Mouse (Mus musculus) megakaryocyte, adult 5-6 weeks (primary cell): Measurements from ENCODE around the gene Cdc42ep5. TPM values are rescaled to one million over a fixed set of nuclear protein-coding genes. Genes with fewer than 3 reads are reported as not detected.
"Not testable (repeated sequence)": the region's sequence is repeated elsewhere in the genome, so short reads cannot be mapped to it uniquely, and the experiment has no call there.

Experiments
- ATAC-seq: 2 replicates; pipeline ENCODE4 v1.8.0; 2016; ENCODE audit warnings: mild to moderate bottlenecking, inconsistent platforms; ENCODE audit not compliant: poor library complexity, severe bottlenecking
- total RNA-seq, 2 experiments: library from RNA; stranded (forward) in 1 of 2; stranded (reverse) in 1 of 2; fragments of 153-499, 151-499 nt in 1 of 2; fragments of 221-1000, 200-1000 nt in 1 of 2; gene quantifications; 2 replicates each; pipeline versions ENCODE4 v1.2.3 to v1.2.4; 2015 to 2017

Gene Cdc42ep5
- total RNA-seq (2015) = not detected in 2 replicates
- not detected in 2 replicates for total RNA-seq (2017)

DNA sequence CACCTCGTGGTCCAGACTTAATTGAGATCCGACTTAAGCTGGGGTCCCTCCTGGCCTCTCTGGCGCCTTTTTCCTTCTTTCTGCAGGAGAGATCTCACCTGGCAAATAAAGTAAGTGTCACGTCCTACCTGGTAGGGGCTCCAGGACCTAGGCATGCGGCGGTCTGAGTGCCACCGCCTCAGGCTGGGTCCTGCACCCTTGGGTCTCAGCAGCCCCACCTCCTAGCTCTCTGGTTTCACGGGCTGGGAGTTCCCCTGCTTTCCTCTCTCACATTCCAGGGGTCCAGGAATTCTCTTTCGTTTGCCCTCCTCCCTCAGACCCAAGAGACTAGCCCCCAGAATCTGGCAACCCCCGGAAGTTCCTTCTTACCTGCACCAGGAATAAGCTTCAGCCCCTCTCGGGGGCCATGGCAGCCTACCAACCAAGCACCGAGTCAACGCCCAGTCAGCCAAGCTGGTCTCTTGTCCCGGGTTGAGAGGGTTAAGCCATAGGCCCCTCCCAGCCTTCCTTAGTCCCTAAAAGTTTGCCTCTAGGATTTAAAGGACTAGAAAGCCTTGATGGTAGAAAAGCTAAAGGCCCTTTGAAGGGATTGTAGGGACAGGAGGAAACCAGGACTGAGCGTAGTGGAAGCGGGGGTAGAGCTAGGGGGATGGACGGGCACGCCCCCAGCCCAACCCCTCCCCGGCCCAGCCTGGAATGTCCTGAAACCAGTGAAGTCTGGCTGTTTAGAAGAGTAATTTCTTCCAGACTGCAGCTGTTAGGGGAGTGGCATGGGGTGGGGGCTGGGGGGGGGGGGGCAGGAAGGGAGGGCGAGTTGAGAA is at the start of gene Cdc42ep5:
Cdc42ep5 (minus strand) TSS at position 771 of the 821 bp plus-strand sequence.
- ATAC-seq = no peak

DNA sequence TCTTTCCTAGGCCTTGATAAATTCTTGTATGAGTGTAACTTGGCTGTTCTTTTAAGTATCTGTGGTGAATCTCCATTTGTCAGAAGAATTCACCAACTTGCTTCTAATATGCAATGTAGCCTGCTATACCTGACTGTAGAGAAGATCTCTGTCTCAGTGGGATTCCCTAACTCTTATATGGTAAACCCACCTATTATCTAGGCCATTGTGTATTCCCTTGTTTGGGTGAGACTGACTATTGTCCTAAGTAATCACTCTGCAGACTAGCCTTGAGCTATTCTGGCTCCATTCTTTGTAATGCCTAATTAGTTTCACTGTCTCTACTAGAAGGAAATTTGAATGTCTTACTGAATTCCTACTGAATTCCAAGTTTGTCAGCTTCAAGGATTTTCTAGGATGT is 48.8 kb upstream of the Cdc42ep5 start:
- ATAC-seq = not testable (repeated sequence)

DNA sequence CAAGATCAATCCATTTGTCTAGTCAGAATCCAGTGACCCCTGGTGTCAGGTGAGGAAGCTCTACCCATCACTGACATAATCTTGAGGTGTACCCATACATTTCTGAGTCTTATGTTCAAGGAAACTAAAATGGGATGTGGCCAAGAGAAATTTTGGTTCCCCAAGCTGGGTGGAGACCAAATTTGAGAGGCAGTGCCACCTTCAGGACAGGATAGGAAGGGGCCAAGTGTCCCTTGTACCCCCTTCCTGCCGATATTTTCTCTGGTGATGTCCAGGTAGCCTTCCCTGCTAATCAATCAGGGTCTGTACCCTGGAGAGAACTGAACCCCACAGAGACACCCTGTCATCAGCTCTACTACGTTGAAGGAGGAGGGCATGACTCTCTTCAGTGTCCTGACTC is 44.0 kb upstream of the Cdc42ep5 start:
- ATAC-seq = no peak

GRCm38 (mm10) chr7:4207126-4207525 is 42.5 kb upstream of the Cdc42ep5 start:
- peak; percentile 90 for ATAC-seq

DNA sequence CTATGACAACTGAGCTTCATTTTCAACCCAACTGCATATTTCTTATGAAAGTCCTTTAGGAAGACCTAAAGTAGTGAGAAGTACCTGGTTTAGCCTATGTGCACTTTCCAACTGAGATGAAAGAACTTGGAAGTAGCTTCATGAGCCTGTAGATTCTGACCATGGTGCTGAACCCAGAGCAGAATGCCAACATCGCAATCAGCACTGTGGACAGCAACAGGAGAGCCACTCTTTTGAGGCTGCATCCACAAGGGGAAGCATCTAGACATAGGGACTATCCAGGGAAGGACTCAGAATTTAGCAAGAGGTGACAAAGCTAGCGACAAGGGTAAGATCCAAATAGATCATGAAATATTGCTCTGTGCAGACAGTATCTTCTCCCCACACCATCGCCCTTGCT is 13.8 kb upstream of the Cdc42ep5 start:
- no peak for ATAC-seq

DNA sequence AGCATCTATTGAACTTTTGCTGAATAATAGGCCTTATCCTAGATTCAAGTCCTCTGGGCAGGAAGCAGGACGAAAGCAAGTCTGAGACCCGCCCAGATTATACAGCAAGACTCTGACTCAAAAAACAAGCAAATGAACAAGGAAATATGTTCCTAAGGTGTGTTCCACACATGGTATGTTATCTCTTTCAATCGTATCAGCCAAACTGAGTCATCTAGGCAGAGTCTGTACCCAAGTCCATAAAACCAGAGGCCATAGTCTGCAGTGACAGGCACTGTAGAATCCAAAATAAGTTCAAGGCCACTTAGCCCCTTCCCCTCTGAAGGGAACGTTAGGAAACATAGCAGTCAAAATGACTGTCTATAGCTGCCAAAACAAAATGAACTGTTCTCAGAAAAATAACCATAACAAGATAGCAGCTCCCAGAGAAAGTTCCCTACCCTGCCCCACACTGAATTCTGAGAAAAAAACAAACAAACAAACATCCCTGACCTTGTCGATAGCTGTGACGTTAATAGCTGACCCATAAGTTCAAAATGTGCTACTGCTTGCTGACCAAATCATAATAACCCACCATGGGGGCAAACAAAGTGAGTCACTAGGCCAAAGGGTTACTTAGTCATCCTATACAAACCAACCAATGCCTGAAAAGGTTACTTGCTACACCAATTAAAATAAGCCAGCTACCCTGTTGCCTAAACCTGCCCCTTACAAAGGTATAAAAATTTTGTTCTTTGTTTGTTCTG is 5.7 kb upstream of the Cdc42ep5 start:
- ATAC-seq = no peak

- ATAC-seq = no peak
Observed at GRCm38 (mm10) chr7:4167098-4167497, 2.4 kb upstream of the Cdc42ep5 start.

DNA sequence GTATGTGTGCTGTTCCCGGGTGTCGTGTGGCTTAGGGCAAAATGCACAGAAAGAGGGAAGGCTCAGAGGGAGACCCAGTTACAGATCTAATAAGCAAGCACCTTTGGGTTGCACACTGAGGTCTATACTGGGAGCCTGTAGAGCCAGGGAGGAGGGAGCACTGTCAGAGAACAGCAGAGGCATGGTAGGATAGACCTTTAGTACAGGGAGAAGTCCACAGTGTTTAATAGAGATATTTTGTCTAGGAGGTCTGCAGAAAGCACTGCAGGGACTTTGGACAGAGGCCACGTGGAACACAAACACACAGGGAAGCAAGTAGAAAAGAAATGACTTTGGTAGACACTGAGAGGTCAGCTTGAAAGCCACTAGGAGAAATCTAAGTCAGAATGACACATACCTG is 626 bp upstream of the Cdc42ep5 start:
- no peak for ATAC-seq

DNA sequence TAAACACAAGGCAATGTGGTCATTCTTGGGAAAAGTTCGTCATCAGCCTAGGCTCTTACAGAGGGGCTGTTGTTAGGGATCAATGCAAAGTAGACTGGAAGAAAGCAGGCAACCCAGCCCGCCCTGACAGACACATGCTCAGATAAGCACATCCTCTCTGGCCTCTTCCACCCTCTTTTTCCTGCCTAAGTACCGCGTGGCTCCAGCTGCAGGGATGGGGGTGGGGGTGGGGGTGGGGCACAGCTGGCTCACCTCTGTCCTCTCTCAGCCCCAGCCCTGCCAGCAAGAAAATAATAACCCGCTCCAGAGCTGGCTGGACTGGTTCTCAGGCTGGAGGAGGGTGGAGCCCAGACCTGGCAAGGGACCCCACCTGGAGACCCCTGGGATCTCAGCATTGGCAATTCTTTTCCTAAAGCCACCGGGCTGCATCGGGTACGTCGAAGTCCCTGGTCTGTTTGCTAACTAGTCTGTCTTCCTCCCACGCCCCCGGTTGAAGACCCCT is 1.0 kb downstream of the Cdc42ep5 start:
- no peak for ATAC-seq

GRCm38 (mm10) chr7:4161596-4161995 is 3.1 kb downstream of the Cdc42ep5 start:
- ATAC-seq = not testable (repeated sequence)

GRCm38 (mm10) chr7:4154976-4155375 is 9.7 kb downstream of the Cdc42ep5 start:
- no peak for ATAC-seq

GRCm38 (mm10) chr7:4154356-4154755 is 10.3 kb downstream of the Cdc42ep5 start:
- ATAC-seq = no peak

DNA sequence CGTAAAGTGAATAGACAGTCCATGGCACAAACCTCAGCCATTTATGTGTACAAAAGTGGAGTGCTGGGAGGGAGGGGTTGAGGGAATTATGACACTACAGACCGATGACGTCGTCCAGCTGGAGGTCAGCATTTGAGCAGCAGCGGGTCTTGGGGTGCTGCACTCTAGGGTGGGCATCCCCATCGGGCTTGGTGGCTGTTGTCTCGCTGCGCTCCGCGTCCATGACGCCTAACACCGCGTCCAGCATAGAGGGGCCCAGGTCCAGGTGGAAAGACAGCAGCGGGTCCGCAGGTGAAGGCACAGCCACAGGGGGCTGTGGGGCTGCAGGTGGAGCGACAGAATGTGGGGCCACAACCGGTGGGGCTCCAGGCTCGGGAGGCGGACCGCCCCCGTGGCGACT is 13.4 kb downstream of the Cdc42ep5 start:
- no peak for ATAC-seq

GRCm38 (mm10) chr7:4150811-4151221 is 13.8 kb downstream of the Cdc42ep5 start:
- ATAC-seq = peak; percentile 18

GRCm38 (mm10) chr7:4150059-4150541 is 14.6 kb downstream of the Cdc42ep5 start, which contains the start of gene Leng9:
Leng9 (minus strand) TSS chr7:4150374.
- ATAC-seq = peak; percentile 4; the same call in 1 of the 2 replicates

DNA sequence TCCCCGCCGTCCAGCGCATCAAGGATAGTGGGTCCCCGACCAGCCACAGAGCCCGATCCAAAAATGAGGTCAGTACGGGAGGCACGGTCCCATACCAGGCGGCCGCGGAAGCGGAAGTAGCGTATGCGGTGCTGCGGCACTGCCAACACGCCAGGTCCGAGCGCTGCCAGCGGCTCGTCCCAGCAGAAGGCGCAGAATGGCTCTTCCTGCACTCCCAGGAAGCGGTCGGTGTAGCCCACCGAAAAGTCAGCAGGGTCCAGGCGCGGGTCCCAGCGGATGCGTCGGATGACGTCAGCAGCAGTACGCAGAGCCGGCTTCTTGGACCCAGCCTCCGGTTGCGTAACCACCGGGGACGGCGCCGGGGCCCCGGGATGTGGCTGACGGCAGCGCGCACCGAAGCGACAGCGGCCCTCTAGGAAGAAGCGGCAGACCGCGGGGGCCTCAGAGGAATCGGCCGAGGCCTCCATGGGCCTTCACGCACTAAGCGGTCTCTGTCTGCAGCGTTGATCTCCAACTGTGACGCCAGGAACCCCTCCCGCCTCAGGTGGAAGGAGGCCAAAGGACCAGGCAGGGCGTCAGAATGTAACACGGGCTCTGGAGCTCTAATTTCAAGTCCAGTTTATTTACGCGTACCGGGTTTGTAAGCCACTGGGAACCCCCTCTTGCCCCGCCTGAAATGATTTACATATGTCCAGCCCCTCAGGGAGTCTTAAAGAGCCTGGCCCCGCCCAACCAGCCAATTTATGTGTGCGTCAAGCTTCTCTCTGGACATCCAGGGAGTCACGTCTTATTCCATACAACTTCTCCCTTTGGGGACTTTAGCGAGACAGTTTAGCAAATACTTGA is 15.2 kb downstream of the Cdc42ep5 start:
- peak; percentile 68 for ATAC-seq

- ATAC-seq = peak; percentile 20
Observed at GRCm38 (mm10) chr7:4148341-4149208, 16.1 kb downstream of the Cdc42ep5 start.

GRCm38 (mm10) chr7:4147836-4148235 is 16.8 kb downstream of the Cdc42ep5 start:
- ATAC-seq = no peak

DNA sequence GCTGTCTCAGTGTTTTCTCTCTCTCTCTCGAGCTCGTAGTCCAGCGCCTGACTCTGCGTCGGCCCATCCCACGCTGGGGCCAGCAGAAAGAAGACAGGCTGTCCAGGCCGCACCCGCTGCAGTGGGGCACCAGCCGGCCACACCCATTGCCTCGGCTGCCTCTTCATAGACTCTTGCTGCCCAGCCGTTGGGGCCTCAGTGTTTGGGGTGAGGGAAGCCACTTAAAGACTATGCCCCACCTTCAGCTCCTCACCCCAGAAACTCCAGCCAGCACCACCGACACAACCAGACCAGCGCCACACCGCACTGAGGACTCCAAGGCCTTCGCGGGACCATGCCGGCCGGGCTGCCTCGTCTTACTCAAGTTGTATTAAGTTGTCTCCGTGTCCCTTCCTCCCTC is 17.3 kb downstream of the Cdc42ep5 start:
- no peak for ATAC-seq
